Mouse (Mus musculus) heart, postnatal 36 days (tissue): ENCODE measurements around the gene Olfr1307. TPM values are rescaled to one million over a fixed set of nuclear protein-coding genes. Genes with fewer than 3 reads are reported as not detected.

ENCODE experiments used
- DNase-seq, 2 experiments: peaks; one replicate each; pipeline ENCODE4 v3.0.0; 2021 to 2022
- intact Hi-C: fragments of 180-260 bp; cut with DNase I; formaldehyde crosslinking; loops from one replicate; pipeline ENCODE4 v1.15.1; 2025
- total RNA-seq, 2 experiments: library from RNA; stranded (reverse); gene quantifications; 2 replicates each; pipeline ENCODE4 v1.2.3; 2021

Olfr1307 gene
- under 1 TPM; 0.03 TPM for total RNA-seq

DNA sequence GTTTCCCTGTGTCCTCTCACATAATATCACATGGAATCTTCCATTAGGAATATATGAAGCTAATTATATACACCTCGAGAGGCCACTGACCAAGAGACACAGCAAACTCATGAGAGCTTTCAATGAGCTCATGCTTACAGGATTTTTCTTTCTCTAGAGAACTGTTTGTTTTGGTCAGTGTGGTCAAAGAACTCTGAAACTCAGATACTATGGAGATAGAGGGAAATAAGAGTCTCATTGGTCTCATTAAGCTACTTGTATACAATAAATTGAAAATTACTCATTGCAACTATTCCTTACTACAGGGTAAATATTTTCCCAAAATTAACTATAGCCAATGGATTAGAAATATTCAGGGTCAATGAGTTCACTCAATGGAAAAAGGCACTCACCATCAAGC lies at the start of gene Olfr1307:
Gene Olfr1307 (minus strand): TSS at position 101 of the 400 bp plus-strand sequence.
- DNase-seq, result no peak
- intact Hi-C loops, result no loop called here

DNA sequence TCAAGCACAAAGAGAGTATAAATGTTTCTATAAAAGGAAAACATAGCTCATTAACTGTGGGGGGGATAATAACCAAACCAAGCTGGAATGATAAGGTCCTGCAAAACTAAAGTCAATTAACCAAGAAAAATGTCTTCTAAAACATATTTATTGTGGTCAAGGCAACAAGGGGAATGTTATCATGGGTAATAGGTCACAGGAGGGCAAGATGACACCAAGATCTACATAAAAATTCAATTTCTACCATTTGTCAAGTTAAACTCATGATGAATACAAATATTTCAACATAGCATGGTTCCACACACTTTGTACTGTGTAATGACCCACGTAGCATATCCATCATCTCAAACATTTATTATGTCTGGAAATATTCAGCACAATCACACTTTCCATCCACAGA lies 40.9 kb upstream of the Olfr1307 start, which contains the start of gene Olfr1309:
Gene Olfr1309 (minus strand): TSS at position 101 of the 400 bp plus-strand sequence.
- intact Hi-C loops, result no loop called here
- no peak for DNase-seq

GRCm38 (mm10) chr2:111964844-111965243 lies 15.6 kb upstream of the Olfr1307 start, which contains the start of gene Olfr1308:
Gene Olfr1308 (minus strand): TSS chr2:111964944.
- DNase-seq, result no peak
- intact Hi-C loops, result no loop called here

DNA sequence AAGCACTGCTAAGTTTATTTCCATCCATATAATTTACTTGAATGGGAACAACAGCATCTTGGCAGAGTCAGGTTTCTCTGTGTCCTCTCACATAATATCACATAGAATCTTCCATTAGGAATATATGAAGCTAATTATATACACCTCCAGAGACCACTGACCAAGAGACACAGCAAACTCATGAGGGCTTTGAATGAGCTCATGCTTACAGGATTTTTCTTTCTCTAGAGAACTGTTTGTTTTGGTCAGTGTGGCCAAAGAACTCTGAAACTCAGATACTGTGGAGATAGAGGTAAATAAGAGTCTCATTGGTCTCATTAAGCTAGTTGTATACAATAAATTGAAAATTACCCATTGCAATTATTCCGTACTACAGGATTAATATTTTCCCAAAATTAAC lies 33.1 kb downstream of the Olfr1307 start, which contains the start of gene Olfr1306:
Gene Olfr1306 (minus strand): TSS at position 101 of the 400 bp plus-strand sequence.
- intact Hi-C loops, result no loop called here
- DNase-seq, result no peak

Other genes with a start within 250 kb of the Olfr1307 start
- gene Olfr1301, start 198.4 kb downstream of the Olfr1307 start, total RNA-seq, result not detected
- gene Olfr1302, start 172.0 kb downstream of the Olfr1307 start, total RNA-seq, result not detected
- not detected for gene Olfr1303, start 129.1 kb downstream of the Olfr1307 start, total RNA-seq
- gene Olfr1305, start 72.3 kb downstream of the Olfr1307 start, total RNA-seq, result not detected
- not detected for gene Olfr1306, start 33.2 kb downstream of the Olfr1307 start, total RNA-seq
- gene Olfr1308, start 15.5 kb upstream of the Olfr1307 start, total RNA-seq, result not detected
- not detected for gene Olfr1309, start 40.8 kb upstream of the Olfr1307 start, total RNA-seq
- not detected for gene Olfr1310, start 63.3 kb upstream of the Olfr1307 start, total RNA-seq
- gene Olfr1311, start 75.0 kb upstream of the Olfr1307 start, total RNA-seq, result not detected
- not detected for gene Olfr1312, start 100.8 kb upstream of the Olfr1307 start, total RNA-seq
- gene Olfr1313, start 128.4 kb upstream of the Olfr1307 start, total RNA-seq, result not detected
- not detected for gene Olfr1314, start 147.3 kb upstream of the Olfr1307 start, total RNA-seq
- gene Olfr1315-ps1, start 166.0 kb upstream of the Olfr1307 start, total RNA-seq, result not detected
- not detected for gene Olfr1316, start 185.5 kb upstream of the Olfr1307 start, total RNA-seq
- gene Olfr1317, start 190.9 kb upstream of the Olfr1307 start, total RNA-seq, result not detected
- not detected for gene Olfr1318, start 204.8 kb upstream of the Olfr1307 start, total RNA-seq